Mouse (Mus musculus) myocyte (in vitro differentiated cells): ENCODE measurements around the gene Rapgef1. TPM values are rescaled to one million over a fixed set of nuclear protein-coding genes. Genes with fewer than 3 reads are reported as not detected.

Experiments used
- H3K27me3 ChIP-seq: one replicate; pipeline ENCODE4 v1.6.1; 2011; ENCODE audit not compliant: control insufficient read depth, insufficient read depth, insufficient read length
- H3K36me3 ChIP-seq: one replicate; pipeline ENCODE4 v1.6.1; 2011; ENCODE audit not compliant: control insufficient read depth, insufficient read depth
- H3K4me2 ChIP-seq: one replicate; pipeline ENCODE4 v1.6.1; 2011; ENCODE audit warnings: low read depth, control low read depth
- H3K4me3 ChIP-seq: one replicate; pipeline ENCODE4 v1.5.1; 2011; ENCODE audit warnings: mild to moderate bottlenecking, control low read depth, moderate library complexity
- H3K79me2 ChIP-seq: one replicate; pipeline ENCODE4 v1.6.1; 2011; ENCODE audit not compliant: control insufficient read depth, insufficient read depth
- H3ac ChIP-seq: one replicate; pipeline ENCODE4 v1.6.1; 2011; ENCODE audit not compliant: control insufficient read depth, insufficient read length
- CEBPB ChIP-seq: IDR thresholded peaks from 2 replicates; pipeline ENCODE4 v1.6.1; 2011; ENCODE audit warnings: mild to moderate bottlenecking, moderate library complexity; ENCODE audit not compliant: poor library complexity, insufficient read depth, severe bottlenecking
- E2F4 ChIP-seq: IDR thresholded peaks from one replicate; pipeline ENCODE4 v1.6.1; 2011; ENCODE audit warnings: mild to moderate bottlenecking, control low read depth, moderate library complexity; ENCODE audit not compliant: insufficient read depth
- MAX ChIP-seq: IDR thresholded peaks from one replicate; pipeline ENCODE4 v1.6.1; 2011; ENCODE audit warnings: low read depth, mild to moderate bottlenecking, control low read depth
- MYOD1 ChIP-seq, 3 experiments: IDR thresholded peaks; one replicate each; pipeline ENCODE4 v1.6.1; 2011; ENCODE audit warnings: control low read depth in 2 of 3, low read depth in 2 of 3, mild to moderate bottlenecking in 2 of 3, moderate library complexity in 1 of 3; ENCODE audit not compliant: insufficient read length in 2 of 3, control insufficient read depth in 1 of 3
- MYOG ChIP-seq, 3 experiments: IDR thresholded peaks; one replicate each; pipeline ENCODE4 v1.6.1; 2011; ENCODE audit warnings: control low read depth in 2 of 3, low read depth in 2 of 3, mild to moderate bottlenecking in 2 of 3; ENCODE audit not compliant: insufficient read length in 2 of 3, control insufficient read depth in 1 of 3, insufficient read depth in 1 of 3
- POLR2A ChIP-seq: IDR thresholded peaks from one replicate; pipeline ENCODE4 v1.6.1; 2011; ENCODE audit warnings: low read depth, mild to moderate bottlenecking, control low read depth, moderate library complexity; ENCODE audit not compliant: insufficient read length
- POLR2AphosphoS2 ChIP-seq: IDR thresholded peaks from one replicate; pipeline ENCODE4 v1.6.1; 2011; ENCODE audit warnings: low read depth, control low read depth; ENCODE audit not compliant: insufficient read length
- REST ChIP-seq: IDR thresholded peaks from one replicate; pipeline ENCODE4 v1.6.1; 2011; ENCODE audit warnings: mild to moderate bottlenecking, control low read depth, moderate library complexity; ENCODE audit not compliant: insufficient read depth, insufficient read length
- SRF ChIP-seq: IDR thresholded peaks from one replicate; pipeline ENCODE4 v1.6.1; 2011; ENCODE audit warnings: low read depth; ENCODE audit not compliant: control insufficient read depth, insufficient read length
- TCF12 ChIP-seq: IDR thresholded peaks from one replicate; pipeline ENCODE4 v1.6.1; 2011; ENCODE audit warnings: mild to moderate bottlenecking, control low read depth; ENCODE audit not compliant: poor library complexity, insufficient read depth, severe bottlenecking
- TCF3 ChIP-seq: IDR thresholded peaks from one replicate; pipeline ENCODE4 v1.6.1; 2011; ENCODE audit warnings: low read depth, control low read depth; ENCODE audit not compliant: insufficient read length
- USF1 ChIP-seq: IDR thresholded peaks from one replicate; pipeline ENCODE4 v1.6.1; 2011; ENCODE audit warnings: low read depth, mild to moderate bottlenecking, control low read depth, moderate library complexity
- polyA plus RNA-seq: library from polyadenylated mRNA; unstranded; fragments of >200 nt; fragmentation: generic; extraction: Trizol; gene quantifications from one replicate; pipeline ENCODE4 v1.2.1, GENCODE M21; 2012; ENCODE audit warnings: missing spikeins

Rapgef1 gene
- polyA plus RNA-seq, 1 experiment, result 74.5 TPM

DNA sequence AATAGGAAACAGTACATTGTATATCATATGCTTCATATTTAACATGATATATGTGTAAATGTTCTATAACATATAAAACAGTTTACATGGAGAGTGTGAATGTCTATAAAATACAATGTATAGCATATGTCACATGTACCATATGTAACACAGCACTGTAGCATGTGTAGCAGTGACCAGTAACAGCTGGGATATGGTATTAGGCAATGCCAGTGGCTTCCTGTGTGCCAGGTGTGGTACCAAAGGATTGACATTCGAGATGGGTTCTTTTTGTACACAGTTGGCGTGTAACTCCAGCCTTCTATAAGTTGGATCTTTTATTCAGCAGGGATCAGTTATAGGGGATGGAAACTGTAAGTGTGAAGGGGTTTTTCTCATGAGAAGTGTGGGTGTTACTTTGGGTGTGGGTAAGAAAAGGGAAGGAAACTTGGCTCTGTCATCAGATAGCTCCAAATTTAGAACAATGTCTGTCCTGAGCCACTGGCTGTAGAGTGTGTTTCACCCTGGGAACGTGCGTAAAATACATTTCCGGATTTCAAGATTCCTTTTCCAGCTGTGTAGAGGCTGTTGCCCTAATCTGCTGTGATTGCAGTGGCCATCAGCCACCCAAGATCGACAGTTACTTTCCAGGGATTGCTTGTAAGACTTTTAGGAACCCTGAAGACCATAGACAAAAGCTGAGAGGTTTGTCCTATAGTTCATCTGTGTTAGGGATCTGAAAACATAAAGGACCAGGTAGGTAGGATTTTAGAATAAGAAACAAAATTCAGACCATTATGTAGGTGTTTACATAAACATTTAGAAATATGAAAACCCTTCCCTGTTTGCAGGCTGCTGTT lies 29.7 kb downstream of the Rapgef1 start:
- peak overlapping the region; percentile 52 for H3K4me2 ChIP-seq
- H3K79me2 ChIP-seq, result peaks cover 70% of the 10 kb centered on the region
- TF ChIP-seq MYOD1 (IDR thresholded peaks at IDR 0.05; ENCODE audit: control insufficient read depth in 1 of 3, insufficient read length in 2 of 3, low read depth in 2 of 3), result peak in 2 of 3 experiments; percentile 87 to 93
- TF ChIP-seq USF1, result no peak
- TF ChIP-seq MAX, result no peak
- no peak for TF ChIP-seq REST
- TF ChIP-seq TCF12, result peak; percentile 45
- no peak for TF ChIP-seq POLR2A
- peak in 2 of 3 experiments; percentile 65 to 71 for TF ChIP-seq MYOG (IDR thresholded peaks at IDR 0.05; ENCODE audit: control insufficient read depth in 1 of 3, insufficient read depth in 1 of 3, insufficient read length in 2 of 3, low read depth in 2 of 3)
- TF ChIP-seq CEBPB, result peak; percentile 74
- TF ChIP-seq E2F4, result no peak
- TF ChIP-seq POLR2AphosphoS2, result no peak
- peak; percentile 79 for TF ChIP-seq TCF3
- TF ChIP-seq SRF, result no peak
- no peak overlapping the region for H3K4me3 ChIP-seq
- H3ac ChIP-seq, result no peak overlapping the region
- H3K36me3 ChIP-seq, result no peaks in the 10 kb centered on the region
- H3K27me3 ChIP-seq, result no peaks in the 10 kb centered on the region

GRCm38 (mm10) chr2:29649795-29650457 lies 30.4 kb downstream of the Rapgef1 start:
- H3K27me3 ChIP-seq, result no peaks in the 10 kb centered on the region
- no peak overlapping the region for H3K4me3 ChIP-seq
- no peak overlapping the region for H3ac ChIP-seq
- no peaks in the 10 kb centered on the region for H3K36me3 ChIP-seq
- H3K4me2 ChIP-seq, result peak overlapping the region; percentile 52
- TF ChIP-seq TCF3 (no peak), USF1 (no peak), MYOG (IDR thresholded peaks at IDR 0.05; ENCODE audit: control insufficient read depth in 1 of 3, insufficient read depth in 1 of 3, insufficient read length in 2 of 3, low read depth in 2 of 3) (no peak), MAX (no peak), MYOD1 (IDR thresholded peaks at IDR 0.05; ENCODE audit: control insufficient read depth in 1 of 3, insufficient read length in 2 of 3, low read depth in 2 of 3) (no peak), POLR2A (no peak), CEBPB (no peak), E2F4 (no peak), REST (no peak), POLR2AphosphoS2 (no peak), TCF12 (no peak), SRF (no peak)
- peaks cover 71% of the 10 kb centered on the region for H3K79me2 ChIP-seq

GRCm38 (mm10) chr2:29651876-29652275 lies 32.4 kb downstream of the Rapgef1 start:
- no peak overlapping the region for H3ac ChIP-seq
- TF ChIP-seq REST (no peak), CEBPB (no peak), POLR2AphosphoS2 (no peak), MAX (no peak), TCF12 (no peak), SRF (no peak), POLR2A (no peak), USF1 (no peak), MYOG (IDR thresholded peaks at IDR 0.05; ENCODE audit: control insufficient read depth in 1 of 3, insufficient read depth in 1 of 3, insufficient read length in 2 of 3, low read depth in 2 of 3) (no peak), TCF3 (no peak), MYOD1 (IDR thresholded peaks at IDR 0.05; ENCODE audit: control insufficient read depth in 1 of 3, insufficient read length in 2 of 3, low read depth in 2 of 3) (no peak), E2F4 (no peak)
- no peak overlapping the region for H3K4me3 ChIP-seq
- no peaks in the 10 kb centered on the region for H3K36me3 ChIP-seq
- no peaks in the 10 kb centered on the region for H3K27me3 ChIP-seq
- no peak overlapping the region for H3K4me2 ChIP-seq
- peaks cover 74% of the 10 kb centered on the region for H3K79me2 ChIP-seq

GRCm38 (mm10) chr2:29655433-29655832 lies 35.9 kb downstream of the Rapgef1 start:
- H3K27me3 ChIP-seq, result no peaks in the 10 kb centered on the region
- H3ac ChIP-seq, result no peak overlapping the region

More at GRCm38 (mm10) chr2:29655433-29655832, 35.9 kb downstream of the Rapgef1 start:
- Histone ChIP-seq H3K4me2 (no peak overlapping the region), H3K4me3 (no peak overlapping the region), H3K36me3 (no peaks in the 10 kb centered on the region), H3K79me2 (peaks cover 65% of the 10 kb centered on the region)
- TF ChIP-seq SRF, result no peak
- TF ChIP-seq MYOG (IDR thresholded peaks at IDR 0.05; ENCODE audit: control insufficient read depth in 1 of 3, insufficient read depth in 1 of 3, insufficient read length in 2 of 3, low read depth in 2 of 3), result no peak
- no peak for TF ChIP-seq REST
- no peak for TF ChIP-seq POLR2A
- no peak for TF ChIP-seq POLR2AphosphoS2
- TF ChIP-seq TCF3, result no peak
- no peak for TF ChIP-seq MAX
- TF ChIP-seq USF1, result no peak
- no peak for TF ChIP-seq CEBPB
- no peak for TF ChIP-seq MYOD1 (IDR thresholded peaks at IDR 0.05; ENCODE audit: control insufficient read depth in 1 of 3, insufficient read length in 2 of 3, low read depth in 2 of 3)
- TF ChIP-seq TCF12, result no peak
- no peak for TF ChIP-seq E2F4
